Mouse (Mus musculus): Measurements from ENCODE around the gene Gpr88. TPM values are rescaled to one million over a fixed set of nuclear protein-coding genes. Genes with fewer than 3 reads are reported as not detected.

Gene Gpr88
- total and polyA plus RNA-seq, 3 experiments, result not detected

- in situ Hi-C loops (cut with MboI; ENCODE audit: low pct_ligation_motif_present, low pct_unique_long_range_greater_than_20kb, low sequenced_read_pairs) (loop anchor here (25.0 kb wide), 1 partner anchor 154 kb away; no protein-coding TSS in a partner anchor), dilution Hi-C loops (cut with MboI; ENCODE audit: extremely low pct_ligation_motif_present, extremely low pct_unique_long_range_greater_than_20kb, low sequenced_read_pairs) (no loop called here)
- Histone ChIP-seq H3K27me3 (replicated peaks) (no peaks in the 10 kb centered on the region), H3K27ac (ENCODE audit: insufficient read depth, low read depth) (no peak overlapping the region), H3K4me2 (ENCODE audit: insufficient read depth, low read depth, poor library complexity, severe bottlenecking) (no peak overlapping the region), H3K4me1 (ENCODE audit: control insufficient read depth in 1 of 2, insufficient read depth in 2 of 2) (peaks cover 0 to 9% of the 10 kb centered on the region in 2 experiments; a peak in 1 of 4 replicates), H3K4me3 (replicated peaks in 1 of 3; ENCODE audit: low read depth in 2 of 3, low read length in 2 of 3, poor library complexity in 1 of 3) (no peak overlapping the region), H3K79me2 (replicated peaks; ENCODE audit: control insufficient read depth, extremely low read depth, insufficient read depth, poor library complexity, severe bottlenecking) (no peaks in the 10 kb centered on the region), H3K9ac (ENCODE audit: insufficient read depth, low read depth) (no peak overlapping the region), H3K36me3 (replicated peaks in 1 of 2; ENCODE audit: control insufficient read depth in 1 of 2, insufficient read depth in 1 of 2, low read length in 1 of 2) (no peaks in the 10 kb centered on the region), H3K9me3 (replicated peaks; ENCODE audit: low read length) (no peaks in the 10 kb centered on the region)
- no peak for DNase-seq (ENCODE audit: extremely low read depth)
- TF ChIP-seq CHD2 (IDR thresholded peaks at IDR 0.05; ENCODE audit: low read length), result no peak
- TF ChIP-seq ZMIZ1 (IDR thresholded peaks at IDR 0.05; ENCODE audit: low read depth, low read length), result no peak
- no peak for TF ChIP-seq MAX (IDR thresholded peaks at IDR 0.05; ENCODE audit: low read length)
- TF ChIP-seq SIN3A (IDR thresholded peaks at IDR 0.05; ENCODE audit: low read length), result no peak
- TF ChIP-seq NRF1 (IDR thresholded peaks at IDR 0.05; ENCODE audit: low read depth, low read length), result no peak
- no peak for TF ChIP-seq MAFK (IDR thresholded peaks at IDR 0.05; ENCODE audit: insufficient replicate concordance, low read length)
- TF ChIP-seq RCOR1 (conservative IDR thresholded peaks at IDR 0.05; ENCODE audit: low read depth, low read length), result no peak
- TF ChIP-seq POLR2A (IDR thresholded peaks at IDR 0.05; ENCODE audit: low read depth, low read length), result no peak
- no peak for TF ChIP-seq MYC (IDR thresholded peaks at IDR 0.05; ENCODE audit: low read depth, low read length)
- TF ChIP-seq TBP (conservative IDR thresholded peaks at IDR 0.05; ENCODE audit: low read depth, low read length), result no peak
- TF ChIP-seq EP300 (IDR thresholded peaks at IDR 0.05; ENCODE audit: low read length), result no peak
- no peak for TF ChIP-seq IRF4 (IDR thresholded peaks at IDR 0.05; ENCODE audit: low read depth, low read length)
- TF ChIP-seq USF2 (conservative IDR thresholded peaks at IDR 0.05; ENCODE audit: low read depth, low read length), result no peak
- no peak for TF ChIP-seq CHD1 (IDR thresholded peaks at IDR 0.05; ENCODE audit: low read depth, low read length)
- TF ChIP-seq TCF12 (IDR thresholded peaks at IDR 0.05; ENCODE audit: low read depth, low read length), result no peak
- no peak for TF ChIP-seq MXI1 (IDR thresholded peaks at IDR 0.05; ENCODE audit: low read depth, low read length)
- no peak for TF ChIP-seq NELFE (IDR thresholded peaks at IDR 0.05; ENCODE audit: low read depth, low read length)
- TF ChIP-seq E2F4 (IDR thresholded peaks at IDR 0.05; ENCODE audit: insufficient replicate concordance, low read depth, low read length), result no peak
- no peak for TF ChIP-seq PAX5 (IDR thresholded peaks at IDR 0.05; ENCODE audit: low read length)
These were observed 37.0 kb downstream of the Gpr88 start for GRCm38 (mm10) chr3:116216261-116216660.

GRCm38 (mm10) chr3:116211639-116212038 is 41.7 kb downstream of the Gpr88 start:
- Histone ChIP-seq H3K27me3 (replicated peaks) (no peaks in the 10 kb centered on the region), H3K9me3 (replicated peaks; ENCODE audit: low read length) (no peaks in the 10 kb centered on the region), H3K4me3 (replicated peaks in 1 of 3; ENCODE audit: low read depth in 2 of 3, low read length in 2 of 3, poor library complexity in 1 of 3) (no peak overlapping the region), H3K9ac (ENCODE audit: insufficient read depth, low read depth) (no peak overlapping the region), H3K4me1 (ENCODE audit: control insufficient read depth in 1 of 2, insufficient read depth in 2 of 2) (peaks cover 5 to 15% of the 10 kb centered on the region in 2 experiments; a peak in 3 of 4 replicates), H3K79me2 (replicated peaks; ENCODE audit: control insufficient read depth, extremely low read depth, insufficient read depth, poor library complexity, severe bottlenecking) (no peaks in the 10 kb centered on the region), H3K36me3 (replicated peaks in 1 of 2; ENCODE audit: control insufficient read depth in 1 of 2, insufficient read depth in 1 of 2, low read length in 1 of 2) (no peaks in the 10 kb centered on the region), H3K4me2 (ENCODE audit: insufficient read depth, low read depth, poor library complexity, severe bottlenecking) (no peak overlapping the region), H3K27ac (ENCODE audit: insufficient read depth, low read depth) (no peak overlapping the region)
- DNase-seq (ENCODE audit: extremely low read depth), result no peak
- TF ChIP-seq EP300 (IDR thresholded peaks at IDR 0.05; ENCODE audit: low read length), result no peak
- no peak for TF ChIP-seq POLR2AphosphoS2 (IDR thresholded peaks at IDR 0.05; ENCODE audit: low read depth, low read length)
- no peak for TF ChIP-seq BHLHE40 (IDR thresholded peaks at IDR 0.05; ENCODE audit: low read depth, low read length)
- TF ChIP-seq MAX (IDR thresholded peaks at IDR 0.05; ENCODE audit: low read length), result no peak
- TF ChIP-seq E2F4 (IDR thresholded peaks at IDR 0.05; ENCODE audit: insufficient replicate concordance, low read depth, low read length), result no peak
- TF ChIP-seq JUN (IDR thresholded peaks at IDR 0.05; ENCODE audit: insufficient read depth, low read depth, low read length), result no peak
- no peak for TF ChIP-seq RCOR1 (conservative IDR thresholded peaks at IDR 0.05; ENCODE audit: low read depth, low read length)
- TF ChIP-seq ZNF384 (IDR thresholded peaks at IDR 0.05; ENCODE audit: low read depth, low read length), result no peak
- no peak for TF ChIP-seq UBTF (IDR thresholded peaks at IDR 0.05; ENCODE audit: low read depth, low read length)
- TF ChIP-seq KAT2A (IDR thresholded peaks at IDR 0.05; ENCODE audit: insufficient replicate concordance, low read length), result no peak
- no peak for TF ChIP-seq USF2 (conservative IDR thresholded peaks at IDR 0.05; ENCODE audit: low read depth, low read length)
- no peak for TF ChIP-seq GABPA (IDR thresholded peaks at IDR 0.05; ENCODE audit: insufficient replicate concordance, low read depth, low read length)
- no peak for TF ChIP-seq NRF1 (IDR thresholded peaks at IDR 0.05; ENCODE audit: low read depth, low read length)
- no peak for TF ChIP-seq ETS1 (conservative IDR thresholded peaks at IDR 0.05; ENCODE audit: low read depth, low read length)
- no peak for TF ChIP-seq SIN3A (IDR thresholded peaks at IDR 0.05; ENCODE audit: low read length)
- no peak for TF ChIP-seq MEF2A (IDR thresholded peaks at IDR 0.05; ENCODE audit: borderline replicate concordance, low read depth, low read length)
- TF ChIP-seq POLR2A (IDR thresholded peaks at IDR 0.05; ENCODE audit: low read depth, low read length), result no peak
- TF ChIP-seq JUND (conservative IDR thresholded peaks at IDR 0.05; ENCODE audit: low read depth, low read length), result no peak
- in situ Hi-C loops (cut with MboI; ENCODE audit: low pct_ligation_motif_present, low pct_unique_long_range_greater_than_20kb, low sequenced_read_pairs) (loop anchor here (25.0 kb wide), 1 partner anchor 149 kb away; no protein-coding TSS in a partner anchor), dilution Hi-C loops (cut with MboI; ENCODE audit: extremely low pct_ligation_motif_present, extremely low pct_unique_long_range_greater_than_20kb, low sequenced_read_pairs) (no loop called here)
